Mouse (Mus musculus) R1 (cell line): ENCODE data around the gene Yaf2.
"Not testable (repeated sequence)": the region's sequence is repeated elsewhere in the genome, so short reads cannot be mapped to it uniquely, and the experiment has no call there.

Experiments used
- DNase-seq: peaks from one replicate; pipeline ENCODE4 v3.0.0-alpha.2; 2018; ENCODE audit warnings: low read depth, low spot score

Yaf2 gene

GRCm38 (mm10) chr15:93253172-93253571 lies 83.6 kb downstream of the Yaf2 start:
- no peak for DNase-seq

- DNase-seq, result no peak
Observed at GRCm38 (mm10) chr15:93252396-93252795, 84.3 kb downstream of the Yaf2 start.

- peak; percentile 21 for DNase-seq
Observed at GRCm38 (mm10) chr15:93251553-93252250, 85.0 kb downstream of the Yaf2 start.

- DNase-seq, result no peak
Observed at GRCm38 (mm10) chr15:93243202-93243601, 93.5 kb downstream of the Yaf2 start.

GRCm38 (mm10) chr15:93236456-93236855 lies 100.3 kb downstream of the Yaf2 start:
- DNase-seq, result not testable (repeated sequence)
